In genomic region chr5:129506886-129507285, GRCm38 (mm10) we compare ENCODE assay signal across 27 mouse cellular contexts.
"Had no signal": no experiment of that assay in that cellular context is flagged by ENCODE, and none has a peak within 500 bp of the region (broad histone marks: within the 10 kb centered on the region; RNA-seq: fewer than 3 reads in every experiment).

No protein-coding gene starts in this region.

- H3K9ac ChIP-seq: embryonic facial prominence, embryonic 12.5 days; embryonic facial prominence, embryonic 15.5 days; forebrain, embryonic 12.5 days; forebrain, embryonic 13.5 days; forebrain, embryonic 15.5 days; forebrain, postnatal 0 days had no signal

- DNase-seq: cerebellum, adult 8-10 months; cerebellum, adult 9-10 months; cerebellum, adult 9-11 months; cerebellum, postnatal 10 days; cerebellum, postnatal 14 days; cerebellum, postnatal 25 days; cerebellum, postnatal 36 days; embryo, embryonic 11 days; forebrain, postnatal 0 days; gastrocnemius, adult 2 months; gastrocnemius, postnatal 10 days; gastrocnemius, postnatal 25 days; gastrocnemius, postnatal 36 days; heart, adult 11 months; heart, adult 18-20 months; heart, adult 2 months had no signal

- H3K9me3 ChIP-seq: embryonic facial prominence, embryonic 12.5 days; embryonic facial prominence, embryonic 15.5 days; forebrain, embryonic 10.5 days; forebrain, embryonic 12.5 days; forebrain, embryonic 13.5 days; forebrain, embryonic 15.5 days; heart, embryonic 10.5 days had no signal

- H3K4me3 ChIP-seq: embryonic facial prominence, embryonic 12.5 days; embryonic facial prominence, embryonic 15.5 days; erythroblast, embryonic 14.5 days; forebrain, embryonic 10.5 days; forebrain, embryonic 12.5 days; forebrain, embryonic 13.5 days; forebrain, embryonic 15.5 days; gastrocnemius, adult 2 months; heart, adult 2 months; heart, embryonic 10.5 days had no signal

- H3K27me3 ChIP-seq: embryonic facial prominence, embryonic 12.5 days; embryonic facial prominence, embryonic 15.5 days; forebrain, embryonic 12.5 days; forebrain, embryonic 13.5 days; forebrain, embryonic 15.5 days had no signal

- ATAC-seq: forebrain, embryonic 13.5 days; forebrain, embryonic 14.5 days; forebrain, embryonic 15.5 days; forebrain, embryonic 16.5 days; forebrain, postnatal 0 days had no signal

- H3K4me2 ChIP-seq: embryonic facial prominence, embryonic 12.5 days; embryonic facial prominence, embryonic 15.5 days; forebrain, embryonic 12.5 days; forebrain, embryonic 13.5 days; forebrain, embryonic 15.5 days; heart, embryonic 11.5 days had no signal

- H3K27ac ChIP-seq: embryonic facial prominence, embryonic 12.5 days; embryonic facial prominence, embryonic 15.5 days; forebrain, embryonic 10.5 days; forebrain, embryonic 12.5 days; forebrain, embryonic 13.5 days; forebrain, embryonic 15.5 days; gastrocnemius, adult 2 months; heart, adult 2 months; heart, embryonic 10.5 days had no signal
